ENCODE assay signal across 8 mouse cellular contexts in genomic region chr19:4283653-4284052, GRCm38 (mm10). TPM values are rescaled to one million over a fixed set of nuclear protein-coding genes. Genes with fewer than 3 reads are reported as not detected.
A peak's percentile ranks its signal among the peaks of the same experiment; 100 is the strongest.
DNase-seq lines count a peak whose midpoint lies in the region; ATAC-seq and TF ChIP-seq lines count a peak whose summit lies in the region.

No protein-coding gene starts in this region.

- TF ChIP-seq POLR2A in lung, adult 2 months (IDR thresholded peaks at IDR 0.05; ENCODE audit: borderline replicate concordance, extremely low read depth, low read depth, low read length), result no peak

- peaks cover 38% of the 10 kb centered on the region for H3K36me3 ChIP-seq in embryonic facial prominence, embryonic 12.5 days
- peaks cover 24% of the 10 kb centered on the region for H3K36me3 ChIP-seq in intestine, embryonic 16.5 days (ENCODE audit: control insufficient read depth, insufficient read depth, low read length)
- H3K36me3 ChIP-seq in neural tube, embryonic 11.5 days (ENCODE audit: control insufficient read depth, insufficient read depth, low read length), result peaks cover 14% of the 10 kb centered on the region; the same call in 1 of the 2 replicates

- WGBS in lung, adult 2 months, result 35% methylated on average over 7 of the region's 7 CpGs
- 52% methylated on average over 7 of the region's 7 CpGs for WGBS in embryonic facial prominence, embryonic 12.5 days
- WGBS in intestine, embryonic 16.5 days, result 45% methylated on average over 7 of the region's 7 CpGs
- 46% methylated on average over 7 of the region's 7 CpGs for WGBS in neural tube, embryonic 11.5 days

- DNase-seq in lung, adult 2 months, result no peak
- no peak for DNase-seq in lung, postnatal 36 days
- DNase-seq in neural tube, embryonic 11.5 days (ENCODE audit: low spot score), result no peak
- no peak for DNase-seq in urinary bladder, postnatal 4 days (ENCODE audit: low spot score in 2 of 2)
- no peak for DNase-seq in Muller cell, postnatal 12 days (ENCODE audit: inconsistent ontology term)
- DNase-seq in right cerebral cortex, postnatal 10 days (ENCODE audit: low spot score in 2 of 2), result no peak

- H3K27me3 ChIP-seq in embryonic facial prominence, embryonic 12.5 days, result no peaks in the 10 kb centered on the region
- peaks cover 3% of the 10 kb centered on the region; the same call in 1 of the 2 replicates for H3K27me3 ChIP-seq in intestine, embryonic 16.5 days (replicated peaks; ENCODE audit: control insufficient read depth, insufficient read depth, low read length)
- no peaks in the 10 kb centered on the region for H3K27me3 ChIP-seq in neural tube, embryonic 11.5 days (ENCODE audit: control insufficient read depth, insufficient read depth, low read length)

- H3K9ac ChIP-seq in embryonic facial prominence, embryonic 12.5 days, result no peak overlapping the region
- peak overlapping the region; percentile 67 for H3K9ac ChIP-seq in intestine, embryonic 16.5 days (ENCODE audit: low read depth, low read length)
- no peak overlapping the region for H3K9ac ChIP-seq in neural tube, embryonic 11.5 days (ENCODE audit: low read length)

- TF ChIP-seq CTCF in lung, adult 2 months (IDR thresholded peaks at IDR 0.05; ENCODE audit: insufficient read depth, low read length), result no peak

- 0 out of 2 replicates have a peak overlapping the region, but pooled peaks have one; percentile 12 for H3K27ac ChIP-seq in embryonic facial prominence, embryonic 12.5 days
- H3K27ac ChIP-seq in intestine, embryonic 16.5 days (ENCODE audit: low read length), result peak overlapping the region; percentile 23; the same call in 1 of the 2 replicates
- H3K27ac ChIP-seq in neural tube, embryonic 11.5 days (ENCODE audit: low read depth, low read length), result no peak overlapping the region

- peak overlapping the region; percentile 79 for H3K4me2 ChIP-seq in embryonic facial prominence, embryonic 12.5 days (replicated peaks)
- H3K4me2 ChIP-seq in intestine, embryonic 16.5 days (ENCODE audit: low read depth, low read length), result peak overlapping the region; percentile 86
- H3K4me2 ChIP-seq in neural tube, embryonic 11.5 days (ENCODE audit: low read depth), result peak overlapping the region; percentile 78; the same call in 1 of the 2 replicates

- H3K4me3 ChIP-seq in lung, adult 2 months (replicated peaks; ENCODE audit: extremely low read depth, low read depth, low read length), result peak overlapping the region; percentile 23
- H3K4me3 ChIP-seq in embryonic facial prominence, embryonic 12.5 days, result peak overlapping the region; percentile 69
- H3K4me3 ChIP-seq in intestine, embryonic 16.5 days (ENCODE audit: low read length), result peak overlapping the region; percentile 60
- H3K4me3 ChIP-seq in neural tube, embryonic 11.5 days (ENCODE audit: low read depth, low read length), result peak overlapping the region; percentile 52; the same call in 1 of the 2 replicates

- H3K9me3 ChIP-seq in embryonic facial prominence, embryonic 12.5 days, result no peaks in the 10 kb centered on the region
- H3K9me3 ChIP-seq in intestine, embryonic 16.5 days (ENCODE audit: control insufficient read depth, low read length), result peaks cover 4% of the 10 kb centered on the region; the same call in 1 of the 2 replicates
- H3K9me3 ChIP-seq in neural tube, embryonic 11.5 days (ENCODE audit: control insufficient read depth, low read length), result no peaks in the 10 kb centered on the region

- peaks cover 3% of the 10 kb centered on the region; the same call in 1 of the 2 replicates for H3K4me1 ChIP-seq in lung, adult 2 months (ENCODE audit: control insufficient read depth, insufficient read depth, low read length)
- 0 out of 2 replicates have a peak, but pooled peaks cover 11% of the 10 kb centered on the region for H3K4me1 ChIP-seq in embryonic facial prominence, embryonic 12.5 days
- peaks cover 14% of the 10 kb centered on the region for H3K4me1 ChIP-seq in intestine, embryonic 16.5 days (ENCODE audit: control insufficient read depth, insufficient read depth, low read length)
- H3K4me1 ChIP-seq in neural tube, embryonic 11.5 days (ENCODE audit: control insufficient read depth, insufficient read depth, low read length), result no peaks in the 10 kb centered on the region

- ATAC-seq in embryonic facial prominence, embryonic 12.5 days (ENCODE audit: insufficient number of reproducible peaks, insufficient read depth, low FRiP score, low TSS enrichment), result no peak
- ATAC-seq in intestine, embryonic 16.5 days, result no peak
- ATAC-seq in neural tube, embryonic 11.5 days (ENCODE audit: insufficient read depth, low FRiP score, low TSS enrichment), result no peak

RNA-seq across cellular contexts. Expression of gene Ankrd13d, which starts 0.7 kb away (rescaled TPM):
- 7.3 and 8.4 TPM in 2 replicates for polyA plus RNA-seq in lung, adult 2 months (2012; rRNA removed)
- polyA plus RNA-seq in embryonic facial prominence, embryonic 12.5 days (2016; fragmentation: Nextera tagmentation; extraction: Ambion mirVana), result 11.0 and 13.4 TPM in 2 replicates
- 4.1 and 4.6 TPM in 2 replicates for polyA plus RNA-seq in intestine, embryonic 16.5 days (2015; fragmentation: Nextera tagmentation; extraction: Ambion mirVana)
- 11.6 and 14.1 TPM in 2 replicates for polyA plus RNA-seq in neural tube, embryonic 11.5 days (2014; fragmentation: Nextera tagmentation; extraction: Ambion mirVana)

RNA-seq across cellular contexts. Expression of gene Ssh3, which starts 14.7 kb away (rescaled TPM):
- polyA plus RNA-seq in lung, adult 2 months (2012; rRNA removed), result 82.3 and 98.0 TPM in 2 replicates
- polyA plus RNA-seq in embryonic facial prominence, embryonic 12.5 days (2016; fragmentation: Nextera tagmentation; extraction: Ambion mirVana), result 11.1 and 11.5 TPM in 2 replicates
- polyA plus RNA-seq in intestine, embryonic 16.5 days (2015; fragmentation: Nextera tagmentation; extraction: Ambion mirVana), result 31.8 and 33.6 TPM in 2 replicates
- 2.3 and 3.6 TPM in 2 replicates for polyA plus RNA-seq in neural tube, embryonic 11.5 days (2014; fragmentation: Nextera tagmentation; extraction: Ambion mirVana)

RNA-seq across cellular contexts. Expression of gene Grk2, which starts 22.4 kb away (rescaled TPM):
- polyA plus RNA-seq in lung, adult 2 months (2012; rRNA removed), result 110 and 120 TPM in 2 replicates
- polyA plus RNA-seq in embryonic facial prominence, embryonic 12.5 days (2016; fragmentation: Nextera tagmentation; extraction: Ambion mirVana), result 15.0 and 19.0 TPM in 2 replicates
- polyA plus RNA-seq in intestine, embryonic 16.5 days (2015; fragmentation: Nextera tagmentation; extraction: Ambion mirVana), result 15.3 and 15.4 TPM in 2 replicates
- 16.6 and 19.0 TPM in 2 replicates for polyA plus RNA-seq in neural tube, embryonic 11.5 days (2014; fragmentation: Nextera tagmentation; extraction: Ambion mirVana)

RNA-seq across cellular contexts. Expression of gene Pold4, which starts 52.0 kb away (rescaled TPM):
- 110 and 112 TPM in 2 replicates for polyA plus RNA-seq in lung, adult 2 months (2012; rRNA removed)
- 14.9 and 21.6 TPM in 2 replicates for polyA plus RNA-seq in embryonic facial prominence, embryonic 12.5 days (2016; fragmentation: Nextera tagmentation; extraction: Ambion mirVana)
- polyA plus RNA-seq in intestine, embryonic 16.5 days (2015; fragmentation: Nextera tagmentation; extraction: Ambion mirVana), result 46.7 and 52.9 TPM in 2 replicates
- 14.7 and 15.2 TPM in 2 replicates for polyA plus RNA-seq in neural tube, embryonic 11.5 days (2014; fragmentation: Nextera tagmentation; extraction: Ambion mirVana)
